Mouse (Mus musculus) hindbrain, postnatal 0 days (tissue): Measurements from ENCODE around the gene Cntn1. TPM values are rescaled to one million over a fixed set of nuclear protein-coding genes. Genes with fewer than 3 reads are reported as not detected.

ENCODE experiments used
- ATAC-seq: fragments of 200-750 bp; cut with Nextera tagmentation; 2 replicates; pipeline ENCODE4 v1.8.0; 2017; ENCODE audit warnings: mild to moderate bottlenecking, moderate TSS enrichment, moderate library complexity
- DNase-seq: peaks from one replicate; pipeline ENCODE4 v3.0.0-alpha.2; 2015; ENCODE audit warnings: low spot score
- H3K27ac ChIP-seq: fragments of 300-500 bp; sonication (generic); 2 replicates; pipeline ENCODE4 v1.5.1; 2014; ENCODE audit warnings: mild to moderate bottlenecking
- H3K27me3 ChIP-seq: fragments of 300-500 bp; sonication (generic); 2 replicates; pipeline ENCODE4 v1.6.1; 2014; ENCODE audit warnings: low read length, mixed read lengths; ENCODE audit not compliant: insufficient read depth
- H3K36me3 ChIP-seq: fragments of 300-500 bp; sonication (generic); 2 replicates; pipeline ENCODE4 v1.6.1; 2014; ENCODE audit warnings: low read length, mixed read lengths; ENCODE audit not compliant: insufficient read depth
- H3K4me1 ChIP-seq: fragments of 300-500 bp; sonication (generic); 2 replicates; pipeline ENCODE4 v1.6.1; 2014; ENCODE audit warnings: antibody characterized with exemption, low read length, mixed read lengths; ENCODE audit not compliant: insufficient read depth
- H3K4me2 ChIP-seq: fragments of 300-500 bp; sonication (generic); 2 replicates; pipeline ENCODE4 v1.6.1; 2014; ENCODE audit warnings: low read depth, mild to moderate bottlenecking, low read length, moderate library complexity, mixed read lengths
- H3K4me3 ChIP-seq: fragments of 300-500 bp; sonication (generic); 2 replicates; pipeline ENCODE4 v1.5.1; 2014; ENCODE audit warnings: low read length
- H3K9ac ChIP-seq: fragments of 300-500 bp; sonication (generic); replicated peaks from 2 replicates; pipeline ENCODE4 v1.6.1; 2014; ENCODE audit warnings: mild to moderate bottlenecking, low read length, moderate library complexity, mixed read lengths
- H3K9me3 ChIP-seq: fragments of 300-500 bp; sonication (generic); 2 replicates; pipeline ENCODE4 v1.6.1; 2016; ENCODE audit warnings: low read length, mixed read lengths
- CTCF ChIP-seq: IDR thresholded peaks from 2 replicates; pipeline ENCODE4 v1.5.1; 2016; ENCODE audit warnings: antibody characterized with exemption, control low read depth, low read depth
- WGBS: fragments of 180-500 bp; shearing (Covaris S2); extraction: QIAGEN DNeasy Blood & Tissue Kit; methylation state at CpG from one replicate; pipeline ENCODE4 v1.1.7; 2014; 5-methylcytosine and 5-hydroxymethylcytosine counted together
- polyA plus RNA-seq: library from polyadenylated mRNA; unstranded; fragments of >200 nt; fragmentation: Nextera tagmentation; extraction: Ambion mirVana; gene quantifications from 2 replicates; pipeline ENCODE4 v1.2.1, GENCODE M21; 2015
- total RNA-seq: library from RNA; depleted of rRNA; stranded (reverse); fragments of >200 nt; gene quantifications from 2 replicates; pipeline ENCODE4 v1.2.3, GENCODE M21; 2014

Cntn1 gene
- total and polyA plus RNA-seq, 2 experiments from 2014 or later: 159 to 284 TPM

- peak; percentile 64; the same call in 1 of the 2 replicates for ATAC-seq
- H3K9me3 ChIP-seq: no peaks in the 10 kb centered on the region
- 34% methylated on average over 6 of the region's 6 CpGs for WGBS
- H3K27ac ChIP-seq: peak overlapping the region; percentile 61
- H3K36me3 ChIP-seq: no peaks in the 10 kb centered on the region
- H3K9ac ChIP-seq: no peak overlapping the region
- H3K27me3 ChIP-seq: no peaks in the 10 kb centered on the region
- H3K4me2 ChIP-seq: no peak overlapping the region
- no peaks in the 10 kb centered on the region for H3K4me1 ChIP-seq
- peak; percentile 75 for DNase-seq
- TF ChIP-seq CTCF: no peak
- H3K4me3 ChIP-seq: no peak overlapping the region
Observed at GRCm38 (mm10) chr15:92200326-92200985, 149.5 kb downstream of the Cntn1 start.

- Histone ChIP-seq H3K4me3 (no peak overlapping the region), H3K36me3 (no peaks in the 10 kb centered on the region), H3K9me3 (no peaks in the 10 kb centered on the region), H3K4me1 (peaks cover 5% of the 10 kb centered on the region; the same call in 1 of the 2 replicates), H3K27ac (no peak overlapping the region), H3K4me2 (no peak overlapping the region), H3K9ac (no peak overlapping the region), H3K27me3 (no peaks in the 10 kb centered on the region)
- TF ChIP-seq CTCF: no peak
- DNase-seq (no peak), ATAC-seq (no peak)
- WGBS: 85% methylated on average over 4 of the region's 4 CpGs
Observed at GRCm38 (mm10) chr15:92206695-92207094, 155.7 kb downstream of the Cntn1 start.

GRCm38 (mm10) chr15:92209778-92210177, 158.8 kb downstream of the Cntn1 start:
- TF ChIP-seq CTCF: no peak
- H3K27me3 ChIP-seq: no peaks in the 10 kb centered on the region
- no peak overlapping the region for H3K9ac ChIP-seq
- H3K4me3 ChIP-seq: no peak overlapping the region
- H3K4me1 ChIP-seq: peaks cover 5% of the 10 kb centered on the region; the same call in 1 of the 2 replicates
- no peak for ATAC-seq
- 94% methylated on average over 1 of the region's 1 CpGs for WGBS
- DNase-seq: no peak
- H3K36me3 ChIP-seq: no peaks in the 10 kb centered on the region
- no peak overlapping the region for H3K27ac ChIP-seq
- no peak overlapping the region for H3K4me2 ChIP-seq
- H3K9me3 ChIP-seq: no peaks in the 10 kb centered on the region

- Histone ChIP-seq H3K4me1 (peaks cover 5% of the 10 kb centered on the region; the same call in 1 of the 2 replicates), H3K9ac (no peak overlapping the region), H3K36me3 (no peaks in the 10 kb centered on the region), H3K4me2 (no peak overlapping the region), H3K27me3 (no peaks in the 10 kb centered on the region), H3K9me3 (no peaks in the 10 kb centered on the region), H3K4me3 (no peak overlapping the region), H3K27ac (no peak overlapping the region; the same call in 1 of the 2 replicates)
- TF ChIP-seq CTCF: no peak
- ATAC-seq (0 out of 2 replicates have a peak, but pooled peaks have one; percentile 45), DNase-seq (no peak)
- 71% methylated on average over 7 of the region's 7 CpGs for WGBS
Observed at GRCm38 (mm10) chr15:92210486-92211235, 159.7 kb downstream of the Cntn1 start.

- Histone ChIP-seq H3K9me3 (no peaks in the 10 kb centered on the region), H3K4me3 (no peak overlapping the region), H3K36me3 (no peaks in the 10 kb centered on the region), H3K27me3 (no peaks in the 10 kb centered on the region), H3K4me1 (peaks cover 5% of the 10 kb centered on the region; the same call in 1 of the 2 replicates), H3K4me2 (no peak overlapping the region), H3K9ac (no peak overlapping the region), H3K27ac (no peak overlapping the region)
- TF ChIP-seq CTCF: no peak
- WGBS: 45% methylated on average over 3 of the region's 3 CpGs
- peak; percentile 27 for DNase-seq
- ATAC-seq: no peak
Observed at GRCm38 (mm10) chr15:92215841-92216240, 164.9 kb downstream of the Cntn1 start.

- H3K9me3 ChIP-seq: no peaks in the 10 kb centered on the region
- H3K4me2 ChIP-seq: no peak overlapping the region
- no peak overlapping the region for H3K4me3 ChIP-seq
- ATAC-seq (no peak), DNase-seq (no peak)
- no peak for TF ChIP-seq CTCF
- H3K4me1 ChIP-seq: no peaks in the 10 kb centered on the region
- WGBS: 73% methylated on average over 2 of the region's 2 CpGs
- H3K27ac ChIP-seq: no peak overlapping the region
- H3K36me3 ChIP-seq: no peaks in the 10 kb centered on the region; the same call in 1 of the 2 replicates
- no peak overlapping the region for H3K9ac ChIP-seq
- H3K27me3 ChIP-seq: no peaks in the 10 kb centered on the region
Observed at GRCm38 (mm10) chr15:92221446-92221845, 170.5 kb downstream of the Cntn1 start.
